Mouse (Mus musculus) lung, adult 2 months (tissue): ENCODE measurements around the gene Panx2. TPM values are rescaled to one million over a fixed set of nuclear protein-coding genes. Genes with fewer than 3 reads are reported as not detected.

Experiments used
- DNase-seq: peaks from one replicate; pipeline ENCODE4 v3.0.0; 2022
- H3K4me1 ChIP-seq: fragments of 200-500 bp; 2 replicates; pipeline ENCODE4 v1.6.1; 2011; ENCODE audit warnings: low read length; ENCODE audit not compliant: control insufficient read depth, insufficient read depth
- H3K4me3 ChIP-seq: fragments of 200-500 bp; replicated peaks from 2 replicates; pipeline ENCODE3; 2011; ENCODE audit warnings: low read depth, mild to moderate bottlenecking, control low read depth, low read length; ENCODE audit errors: extremely low read depth
- CTCF ChIP-seq: fragments of 200-500 bp; IDR thresholded peaks from 2 replicates; pipeline ENCODE4 v1.5.1; 2011; ENCODE audit warnings: mild to moderate bottlenecking, low read length, control low read depth; ENCODE audit not compliant: insufficient read depth
- POLR2A ChIP-seq: fragments of 200-500 bp; IDR thresholded peaks from 2 replicates; pipeline ENCODE4 v1.6.1; 2011; ENCODE audit warnings: low read depth, mild to moderate bottlenecking, control low read depth, low read length, borderline replicate concordance; ENCODE audit errors: extremely low read depth
- WGBS: fragments of 180-500 bp; shearing (Covaris S2); methylation state at CpG from one replicate; pipeline ENCODE4 v1.1.7; 2018; 5-methylcytosine and 5-hydroxymethylcytosine counted together
- polyA plus RNA-seq: library from polyadenylated mRNA; depleted of rRNA; stranded (reverse); fragments of >200 nt; gene quantifications from 2 replicates; pipeline ENCODE4 v1.2.3, GENCODE M21; 2012

Panx2 gene
- polyA plus RNA-seq, 1 experiment = 0.36 TPM

GRCm38 (mm10) chr15:89073993-89074603 lies 14.6 kb downstream of the Panx2 start:
- 66% methylated on average over 10 of the region's 10 CpGs for WGBS
- no peak for DNase-seq
- Histone ChIP-seq H3K4me1 (peaks cover 14% of the 10 kb centered on the region; the same call in 1 of the 2 replicates), H3K4me3 (no peak overlapping the region)
- TF ChIP-seq CTCF (no peak), POLR2A (no peak)

- DNase-seq = no peak
- TF ChIP-seq CTCF (no peak), POLR2A (no peak)
- 17% methylated on average over 11 of the region's 11 CpGs for WGBS
- H3K4me3 ChIP-seq = peak within 1 kb of the TSS; percentile 98
- peaks cover 14% of the 10 kb centered on the region; the same call in 1 of the 2 replicates for H3K4me1 ChIP-seq
Measured at GRCm38 (mm10) chr15:89074613-89075477, 15.3 kb downstream of the Panx2 start, which contains the start of gene Trabd. Trabd (plus strand) TSS chr15:89075124.

- TF ChIP-seq CTCF (no peak), POLR2A (peak; percentile 51; the same call in 1 of the 2 replicates)
- Histone ChIP-seq H3K4me1 (peaks cover 14% of the 10 kb centered on the region; the same call in 1 of the 2 replicates), H3K4me3 (peak overlapping the region; percentile 98)
- under 1% methylated on average over 59 of the region's 59 CpGs for WGBS
- DNase-seq = peak; percentile 86
Measured at GRCm38 (mm10) chr15:89075478-89076147, 16.1 kb downstream of the Panx2 start.

- peak; percentile 67 for DNase-seq
- WGBS = under 1% methylated on average over 39 of the region's 39 CpGs
- peaks cover 14% of the 10 kb centered on the region; the same call in 1 of the 2 replicates for H3K4me1 ChIP-seq
- peak overlapping the region; percentile 62 for H3K4me3 ChIP-seq
- TF ChIP-seq CTCF (no peak), POLR2A (no peak)
Measured at GRCm38 (mm10) chr15:89076156-89076731, 16.7 kb downstream of the Panx2 start.

GRCm38 (mm10) chr15:89078208-89078836 lies 18.8 kb downstream of the Panx2 start:
- WGBS = 14% methylated on average over 9 of the region's 9 CpGs
- peaks cover 14% of the 10 kb centered on the region; the same call in 1 of the 2 replicates for H3K4me1 ChIP-seq
- H3K4me3 ChIP-seq = peak overlapping the region; percentile 22
- TF ChIP-seq CTCF (no peak), POLR2A (peak; percentile 29; the same call in 1 of the 2 replicates)
- peak; percentile 47 for DNase-seq

GRCm38 (mm10) chr15:89083906-89084305 lies 24.4 kb downstream of the Panx2 start:
- DNase-seq = no peak
- H3K4me1 ChIP-seq = no peaks in the 10 kb centered on the region
- 100% methylated on average over 1 of the region's 1 CpGs for WGBS
- TF ChIP-seq POLR2A (no peak), CTCF (no peak)
- H3K4me3 ChIP-seq = no peak overlapping the region

- DNase-seq = no peak
- WGBS = 79% methylated on average over 2 of the region's 2 CpGs
- Histone ChIP-seq H3K4me1 (no peaks in the 10 kb centered on the region), H3K4me3 (no peak overlapping the region)
- TF ChIP-seq CTCF (no peak), POLR2A (no peak)
Measured at GRCm38 (mm10) chr15:89084826-89085225, 25.3 kb downstream of the Panx2 start.

GRCm38 (mm10) chr15:89088607-89089247 lies 29.2 kb downstream of the Panx2 start, which contains the start of gene Selenoo:
Selenoo (plus strand) TSS chr15:89089084.
- peak; percentile 91 for TF ChIP-seq POLR2A
- no peak for TF ChIP-seq CTCF
- peak; percentile 89 for DNase-seq
- H3K4me1 ChIP-seq = no peaks in the 10 kb centered on the region
- 2% methylated on average over 38 of the region's 38 CpGs for WGBS
- peak within 1 kb of the TSS; percentile 80 for H3K4me3 ChIP-seq
